Mouse (Mus musculus) left cerebral cortex, postnatal 25 days (tissue): ENCODE data around the gene Phactr2. TPM values are rescaled to one million over a fixed set of nuclear protein-coding genes. Genes with fewer than 3 reads are reported as not detected.
"Not testable (repeated sequence)": the region's sequence is repeated elsewhere in the genome, so short reads cannot be mapped to it uniquely, and the experiment has no call there.

Experiments
- DNase-seq, 2 experiments: peaks; one replicate each; pipeline ENCODE4 v3.0.0; 2022; ENCODE audit warnings: low spot score in 2 of 2, mixed read lengths in 1 of 2
- intact Hi-C: fragments of 180-260 bp; cut with DNase I; formaldehyde crosslinking; loops from one replicate; pipeline ENCODE4 v1.15.1; 2025
- total RNA-seq, 2 experiments: library from RNA; stranded (reverse); gene quantifications; 2 replicates each; pipeline ENCODE4 v1.2.3; 2021

Gene Phactr2
- total RNA-seq, 2 experiments from 2014 or later: 24.5 to 27.1 TPM

GRCm38 (mm10) chr10:13196872-13197507, 277.2 kb downstream of the Phactr2 start:
- DNase-seq: no peak
- intact Hi-C loops: no loop called here

DNA sequence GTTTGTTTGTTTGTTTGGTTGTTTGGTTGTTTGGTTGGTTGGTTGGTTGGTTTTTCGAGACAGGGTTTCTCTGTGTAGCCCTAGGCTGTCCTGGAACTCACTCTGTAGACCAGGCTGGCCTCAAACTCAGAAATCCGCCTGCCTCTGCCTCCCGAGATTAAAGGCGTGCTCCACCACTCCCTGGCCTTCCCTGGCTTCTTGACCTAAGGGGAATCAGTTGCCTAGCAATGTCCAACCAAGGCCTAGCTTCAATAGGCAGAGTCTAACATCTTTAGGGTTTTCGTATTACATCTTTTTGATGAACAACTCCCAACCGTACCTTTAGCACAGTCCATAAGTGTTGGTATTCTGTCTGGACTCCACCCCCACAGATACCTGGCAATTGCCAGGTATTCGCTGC, 280.7 kb downstream of the Phactr2 start:
- DNase-seq, intact Hi-C loops: not testable (repeated sequence)

GRCm38 (mm10) chr10:13192731-13193351, 281.4 kb downstream of the Phactr2 start, which contains the start of gene Ltv1:
TSS of gene Ltv1 (minus strand) at chr10:13193168.
- intact Hi-C loops: no loop called here
- DNase-seq: peak; percentile 95 to 97

GRCm38 (mm10) chr10:13189881-13190280, 284.3 kb downstream of the Phactr2 start:
- intact Hi-C loops: no loop called here
- DNase-seq: no peak

DNA sequence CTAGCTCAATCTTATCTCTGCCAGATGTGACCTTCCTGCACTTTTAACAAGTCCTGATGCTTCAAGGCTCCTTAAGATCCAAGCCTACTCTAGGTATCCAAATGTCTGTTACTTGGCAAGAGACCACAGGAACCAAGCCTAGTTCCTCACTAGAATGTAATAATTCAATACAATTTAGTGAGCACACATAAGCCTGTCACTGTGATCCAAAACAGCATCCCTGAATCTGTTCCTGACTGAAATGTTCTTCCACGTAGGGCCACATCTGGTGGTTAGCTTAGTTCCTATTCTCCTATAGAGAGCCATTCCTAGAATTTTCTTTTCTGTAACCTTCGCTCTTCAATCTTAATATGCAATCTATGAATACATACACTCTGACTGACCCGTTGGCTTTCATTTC, 287.5 kb downstream of the Phactr2 start:
- DNase-seq: no peak
- intact Hi-C loops: no loop called here

GRCm38 (mm10) chr10:13184170-13184766, 289.9 kb downstream of the Phactr2 start:
- DNase-seq: no peak
- intact Hi-C loops: no loop called here

DNA sequence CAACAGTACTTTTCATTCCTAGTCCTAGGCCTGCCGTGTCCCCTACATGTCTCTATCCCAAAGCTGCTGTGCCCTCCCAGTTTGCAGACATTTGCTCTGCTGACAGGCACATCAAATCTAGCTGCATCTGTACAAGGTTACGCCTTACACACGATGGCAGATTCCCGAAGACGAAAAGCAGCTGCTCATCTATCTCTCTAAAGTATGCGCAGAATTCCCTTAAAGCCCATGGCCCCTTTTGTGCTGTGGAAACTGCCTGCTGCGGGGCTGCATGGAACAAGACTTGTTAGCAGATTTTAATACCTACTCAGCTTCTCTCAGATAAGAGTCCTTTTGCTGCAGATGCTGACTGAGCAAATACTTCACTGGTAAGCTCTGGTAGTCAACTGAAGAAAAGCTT, 294.0 kb downstream of the Phactr2 start:
- DNase-seq: no peak
- intact Hi-C loops: no loop called here

- intact Hi-C loops: no loop called here
- DNase-seq: no peak
Observed at GRCm38 (mm10) chr10:13177973-13178624, 296.1 kb downstream of the Phactr2 start, which contains the start of gene Zc2hc1b. TSS of gene Zc2hc1b (minus strand) at chr10:13178023.

DNA sequence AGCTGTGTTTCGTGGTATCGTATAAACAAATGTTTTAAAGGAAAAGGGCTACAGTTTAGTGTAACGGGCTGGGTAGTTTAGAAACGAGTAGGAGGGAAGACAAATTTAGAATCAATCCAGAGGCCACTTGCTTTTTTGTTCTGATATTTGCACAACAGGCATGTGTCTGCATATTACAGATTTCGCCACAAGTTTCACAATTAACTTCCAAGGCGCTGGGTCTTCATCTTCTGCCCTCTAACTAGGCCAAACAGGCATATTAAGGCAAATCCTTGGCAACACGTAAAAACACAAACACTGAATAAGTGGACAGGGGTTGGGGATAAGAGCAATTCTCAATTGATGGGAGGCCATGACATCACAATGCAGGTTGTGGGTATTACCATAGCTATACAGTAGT, 298.3 kb downstream of the Phactr2 start:
- no peak for DNase-seq
- intact Hi-C loops: no loop called here

DNA sequence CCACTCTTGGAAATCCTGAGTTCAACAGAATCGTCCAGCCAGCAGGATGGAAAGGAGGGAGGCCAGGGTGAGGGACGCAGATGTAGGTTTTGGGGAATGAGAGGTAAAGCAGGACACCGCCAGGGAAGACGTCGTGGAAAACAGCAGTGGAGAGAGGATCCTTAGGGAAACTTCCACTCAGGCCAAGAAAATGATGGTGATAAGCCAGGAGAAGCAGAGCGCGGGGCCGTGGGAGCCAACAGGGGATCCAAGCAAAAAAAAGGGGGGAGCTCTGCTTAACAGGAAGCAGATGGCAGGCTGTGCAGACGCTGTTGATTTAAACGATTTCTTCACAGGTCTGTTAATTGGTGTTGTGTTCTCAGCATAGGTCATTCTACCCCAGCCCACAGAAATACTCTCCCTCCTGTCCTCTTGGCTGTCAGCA, 301.4 kb downstream of the Phactr2 start:
- no peak for DNase-seq
- intact Hi-C loops: no loop called here

- DNase-seq: no peak
- intact Hi-C loops: no loop called here
Observed at GRCm38 (mm10) chr10:13171461-13171860, 302.8 kb downstream of the Phactr2 start.

- intact Hi-C loops: no loop called here
- DNase-seq: no peak
Observed at GRCm38 (mm10) chr10:13170739-13171448, 303.3 kb downstream of the Phactr2 start.

DNA sequence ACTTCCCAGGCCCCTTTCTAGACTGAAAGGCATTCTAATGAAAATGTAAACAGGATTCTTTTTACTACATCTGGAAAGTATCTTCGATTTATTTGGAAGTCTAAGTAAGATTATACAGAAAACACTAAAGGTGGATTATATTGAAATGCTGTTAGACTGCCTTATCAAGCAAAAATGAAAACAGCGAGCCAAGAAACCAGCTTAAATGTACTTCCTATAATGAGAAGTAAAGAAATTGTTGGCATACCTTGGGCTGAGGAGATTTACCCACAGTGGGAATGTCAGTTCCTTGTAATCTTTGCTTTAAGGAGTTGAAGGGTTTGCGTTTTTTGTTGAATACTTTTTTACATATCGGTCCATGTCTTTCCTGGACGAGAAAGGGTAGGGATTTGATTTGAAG, 305.8 kb downstream of the Phactr2 start:
- intact Hi-C loops: no loop called here
- no peak for DNase-seq

DNA sequence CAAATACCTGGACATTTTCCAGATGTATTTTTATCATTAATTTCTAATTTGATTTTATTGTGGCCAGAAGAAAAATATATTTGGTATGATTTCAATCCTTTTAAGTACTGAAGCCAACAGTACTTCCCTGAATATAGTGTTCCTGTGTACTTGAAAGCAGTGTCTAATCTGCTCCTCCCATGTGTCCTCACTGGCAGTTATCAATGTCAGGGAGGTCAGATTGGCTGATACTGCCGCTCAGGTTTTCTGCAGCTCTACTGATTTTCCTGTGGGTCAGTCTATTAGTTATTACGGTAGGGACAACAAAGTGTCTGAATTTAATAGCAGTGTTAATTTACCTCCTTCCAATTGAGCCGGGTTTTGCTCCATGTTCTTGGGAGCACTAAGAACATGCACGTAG, 312.2 kb downstream of the Phactr2 start:
- intact Hi-C loops: no loop called here
- no peak for DNase-seq

DNA sequence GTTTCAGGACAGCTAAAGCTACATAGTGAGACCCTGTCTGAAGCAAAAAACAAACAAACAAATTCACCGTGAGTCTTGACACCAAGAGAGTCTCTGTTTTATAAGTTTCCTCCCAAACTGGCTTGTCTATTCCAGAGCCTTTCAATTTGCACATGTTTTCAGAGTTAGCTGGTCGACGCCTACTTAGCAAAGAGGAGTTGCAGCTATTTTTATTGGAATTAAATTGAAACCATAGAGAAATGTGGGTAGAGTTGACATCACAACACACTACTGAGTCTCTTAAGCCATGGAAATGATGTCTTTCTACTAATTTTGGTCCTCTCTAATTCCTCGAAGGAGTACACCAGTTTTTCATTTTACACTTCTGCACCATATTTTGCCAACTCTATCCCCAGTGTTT, 313.3 kb downstream of the Phactr2 start:
- DNase-seq: peak in 1 of 2 experiments; percentile 59
- intact Hi-C loops: no loop called here

Other genes starting within 250 kb of the Phactr2 start
- 10 to 100 TPM; 41.8 to 43.4 TPM for gene Fuca2, start 25.1 kb upstream of the Phactr2 start, total RNA-seq
- gene Adat2, start 78.5 kb upstream of the Phactr2 start, total RNA-seq: 1 to 10 TPM; 7.6 to 8.9 TPM
- 10 to 100 TPM; 24.3 to 27.7 TPM for gene Pex3, start 78.7 kb upstream of the Phactr2 start, total RNA-seq